Mouse (Mus musculus): Measurements from ENCODE around the gene Gpr141. TPM values are rescaled to one million over a fixed set of nuclear protein-coding genes. Genes with fewer than 3 reads are reported as not detected.

Gpr141 gene
- polyA plus RNA-seq (2012; rRNA removed) = 0.11 and 0.13 TPM in 2 replicates

DNA sequence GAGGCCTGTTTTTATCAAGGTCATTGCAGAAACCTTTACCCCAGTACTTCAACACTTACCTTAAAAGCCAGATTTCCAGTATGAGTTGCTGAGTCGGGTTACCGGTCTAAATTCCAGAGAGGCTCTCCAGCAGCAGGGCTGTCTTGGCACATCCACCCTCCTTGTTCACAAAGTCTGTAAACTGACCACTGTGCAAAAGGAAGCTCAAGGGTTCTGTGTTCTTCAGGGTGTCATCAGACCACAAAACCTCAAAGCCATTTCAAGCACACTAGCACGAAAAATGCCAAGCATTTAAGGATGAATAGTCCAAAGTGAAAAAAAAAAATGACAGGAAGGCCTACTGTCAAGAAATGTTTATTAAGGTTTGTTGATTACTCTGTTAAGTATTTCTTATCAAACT, at the start of gene Gpr141:
Gene Gpr141, minus strand, starts transcription at position 187 of the 400 bp plus-strand sequence.

Other genes with a start within 250 kb of the Gpr141 start
- 17.6 and 18.9 TPM in 2 replicates for gene Epdr1, start 204.3 kb downstream of the Gpr141 start, polyA plus RNA-seq (2012; rRNA removed)
- 3.6 and 3.9 TPM in 2 replicates for gene Sfrp4, start 201.2 kb downstream of the Gpr141 start, polyA plus RNA-seq (2012; rRNA removed)
- gene Nme8, start 126.5 kb downstream of the Gpr141 start, polyA plus RNA-seq (2012; rRNA removed) = 0.08 and 0.10 TPM in 2 replicates